Mouse (Mus musculus) cerebellum, adult (tissue): ENCODE results near the gene Spata1.

ENCODE experiments used
- ATAC-seq: cut with Nextera tagmentation; 2 replicates; pipeline ENCODE4 v1.9.2; 2017; ENCODE audit warnings: mild to moderate bottlenecking, moderate library complexity, mixed read lengths; ENCODE audit not compliant: insufficient number of reproducible peaks, low FRiP score, low TSS enrichment

Spata1 gene

DNA sequence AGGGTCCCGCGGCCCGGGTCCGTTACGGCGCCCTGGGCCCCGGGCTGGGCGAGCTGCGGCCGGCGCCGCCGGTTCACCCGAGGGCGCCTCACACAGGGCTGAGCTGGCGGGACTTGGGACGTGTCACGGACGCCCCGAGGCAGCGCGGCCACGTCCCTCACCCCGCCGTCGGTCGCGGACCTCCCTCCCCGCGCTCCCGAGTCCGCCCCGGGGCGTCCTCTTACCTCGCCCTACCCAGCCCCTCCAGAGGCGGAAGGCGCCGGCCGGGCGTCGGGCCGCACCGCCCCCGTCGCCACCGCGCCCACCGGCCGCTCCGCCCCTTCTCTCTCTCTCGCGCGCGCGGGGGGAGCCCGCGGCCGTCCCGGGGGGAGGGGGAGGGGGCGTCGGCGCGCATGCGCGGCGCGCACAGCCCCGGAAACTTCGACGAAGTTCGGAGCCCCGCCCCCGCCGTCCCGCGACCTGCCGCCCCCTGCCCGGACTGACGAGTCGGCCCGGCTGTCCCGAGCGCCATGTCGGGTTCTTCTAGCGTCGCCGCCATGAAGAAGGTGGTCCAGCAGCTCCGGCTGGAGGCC is at the start of gene Spata1, which contains the start of gene Gng5:
Gene Spata1 (minus strand): TSS at position 323 of the 572 bp plus-strand sequence.
Gene Gng5 (plus strand): TSS at position 377 of the 572 bp plus-strand sequence.
- 0 out of 2 replicates have a peak, but pooled peaks have one; percentile 41 for ATAC-seq

DNA sequence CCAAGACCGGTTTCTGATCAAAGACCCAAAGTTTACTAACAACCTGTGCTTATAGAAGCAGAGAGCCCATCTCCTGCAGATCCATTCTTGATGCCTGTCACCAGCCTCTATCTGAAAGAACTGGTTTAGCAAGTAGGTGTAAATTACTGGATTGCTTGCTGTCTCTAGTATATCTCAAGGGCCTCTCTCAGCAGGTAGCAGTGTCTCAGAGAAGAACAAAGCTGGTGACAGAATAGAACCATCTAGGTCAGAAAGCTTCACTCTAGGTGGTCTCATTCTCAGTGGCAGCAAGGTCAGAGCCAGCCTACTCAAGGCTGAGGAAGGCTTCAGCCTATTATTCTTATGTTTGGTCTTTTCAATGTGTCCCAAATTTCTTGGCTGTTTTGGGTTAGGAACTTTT is 44.1 kb upstream of the Spata1 start:
- no peak for ATAC-seq

- no peak for ATAC-seq
Measured at GRCm38 (mm10) chr3:146540521-146541273, 41.1 kb upstream of the Spata1 start.

- ATAC-seq = no peak
Measured at GRCm38 (mm10) chr3:146534986-146535385, 35.4 kb upstream of the Spata1 start.

DNA sequence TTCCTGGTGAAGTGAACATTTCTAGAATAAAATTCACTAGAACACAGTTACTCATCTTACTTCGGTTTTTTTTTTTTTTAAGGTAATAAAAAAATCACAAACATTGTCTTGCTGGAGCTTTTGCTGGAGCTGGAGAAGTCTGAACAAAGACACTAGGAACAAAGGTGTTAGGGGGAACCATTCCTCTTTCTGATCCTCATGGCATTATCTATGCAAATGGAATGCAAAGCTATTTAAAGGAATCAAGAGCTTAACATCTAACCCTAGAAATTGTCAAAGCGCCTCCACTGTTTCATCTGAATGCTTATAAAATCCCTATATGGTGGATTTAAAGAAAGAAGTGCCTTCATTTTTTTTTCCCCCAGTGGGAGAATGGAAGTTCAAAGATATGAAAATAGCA is 28.8 kb upstream of the Spata1 start:
- no peak for ATAC-seq

DNA sequence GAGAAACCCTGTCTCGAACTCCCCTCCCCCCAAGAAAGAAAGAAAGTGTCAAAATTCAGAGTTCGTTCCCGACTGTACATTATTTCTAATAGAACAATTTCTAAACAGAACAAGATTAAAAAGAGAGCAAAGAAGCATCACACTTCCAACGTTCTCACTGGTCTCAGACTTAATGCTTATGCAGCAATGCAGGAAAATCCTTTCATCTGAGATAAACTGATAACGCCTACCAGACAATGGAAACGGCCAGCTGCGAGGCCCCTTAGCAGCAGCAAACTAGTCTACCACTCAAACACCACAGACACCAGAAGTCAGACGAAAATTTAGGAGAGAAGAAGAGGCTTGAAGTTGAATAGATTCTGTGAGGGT is 22.1 kb upstream of the Spata1 start:
- no peak for ATAC-seq

DNA sequence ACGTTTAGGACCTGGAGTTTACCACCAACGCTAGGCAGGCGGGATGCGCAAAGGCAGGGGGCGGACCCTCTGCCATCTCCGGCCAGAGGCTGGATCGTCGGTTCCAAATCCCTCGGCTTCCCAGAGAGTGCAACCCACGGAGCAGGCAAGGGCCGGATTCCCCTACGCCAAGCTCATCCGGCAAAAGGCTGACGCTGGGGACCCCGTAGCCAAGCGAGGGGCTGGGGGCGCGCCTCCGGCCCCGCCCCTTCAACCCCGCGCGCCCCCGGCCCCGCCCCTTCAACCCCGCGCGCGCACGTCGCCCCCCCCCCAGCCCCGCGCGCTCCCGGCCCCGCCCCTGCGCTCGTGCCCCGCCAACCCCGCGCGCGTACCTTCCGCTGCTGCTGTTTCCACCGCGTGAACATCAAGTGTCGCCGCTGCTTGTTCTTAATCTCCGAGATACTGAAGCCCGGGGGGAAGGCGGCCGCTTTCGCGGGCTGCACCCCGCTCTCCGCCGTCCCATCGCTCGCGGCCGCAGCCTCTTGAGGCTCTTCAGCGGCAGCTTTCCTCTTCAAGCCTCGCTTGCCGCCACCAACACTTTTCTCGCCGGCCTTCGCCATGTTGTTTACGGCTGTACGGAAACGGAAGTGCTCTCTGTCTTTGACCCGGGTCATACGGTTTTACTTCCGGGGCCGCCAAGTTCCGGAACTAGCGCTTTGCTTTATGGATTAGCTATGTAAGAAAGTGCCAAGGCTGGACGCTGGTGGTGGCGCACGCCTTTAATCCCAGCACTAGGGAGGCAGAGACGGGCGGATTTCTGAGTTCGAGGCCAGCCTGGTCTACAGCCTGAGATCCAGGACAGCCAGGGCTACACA is 21.5 kb upstream of the Spata1 start, which contains the start of gene Rpf1:
Gene Rpf1 (minus strand): TSS at position 632 of the 854 bp plus-strand sequence.
- ATAC-seq = peak; percentile 99

- no peak for ATAC-seq
Measured at GRCm38 (mm10) chr3:146520226-146520797, 20.8 kb upstream of the Spata1 start.

DNA sequence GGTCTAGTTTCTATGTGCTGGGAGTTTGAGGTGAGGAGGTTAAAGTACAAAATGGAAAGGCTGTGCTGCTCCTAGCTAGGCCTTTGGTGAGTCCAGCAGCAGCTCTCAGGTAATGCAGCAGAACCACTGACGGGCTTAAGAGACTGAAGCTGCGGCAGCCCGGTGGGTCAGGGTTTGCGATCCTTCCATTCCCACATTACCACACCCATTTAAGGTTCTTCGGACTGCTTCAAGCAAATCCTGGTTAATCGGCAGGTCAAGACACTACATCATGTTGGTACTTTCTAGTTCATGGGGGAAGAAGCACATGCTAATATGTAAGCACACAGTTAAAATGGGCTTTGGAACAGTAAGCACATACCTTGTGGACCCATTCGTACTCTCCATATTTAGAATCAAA is 7.2 kb upstream of the Spata1 start:
- no peak for ATAC-seq

- no peak for ATAC-seq
Measured at GRCm38 (mm10) chr3:146501601-146502123, 2.1 kb upstream of the Spata1 start.

DNA sequence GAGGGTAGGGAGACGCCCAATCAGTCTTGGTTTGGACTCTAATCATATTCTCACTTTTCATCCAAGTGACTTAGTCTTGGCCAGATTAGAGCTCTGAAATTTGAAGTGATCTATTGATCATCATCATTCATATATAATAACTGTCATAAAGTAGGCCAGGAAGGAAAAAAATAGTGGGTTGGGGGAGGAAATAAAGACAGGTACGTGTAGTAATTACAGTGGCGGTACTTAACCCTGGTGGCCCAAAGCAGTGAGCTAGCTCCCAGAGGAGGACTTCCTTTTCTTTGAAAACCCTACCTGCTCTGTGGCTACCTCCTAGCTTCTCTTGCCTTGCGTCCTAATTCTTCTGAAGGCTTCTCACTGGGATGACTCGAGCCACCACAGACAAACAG is 1.3 kb upstream of the Spata1 start:
- no peak for ATAC-seq

DNA sequence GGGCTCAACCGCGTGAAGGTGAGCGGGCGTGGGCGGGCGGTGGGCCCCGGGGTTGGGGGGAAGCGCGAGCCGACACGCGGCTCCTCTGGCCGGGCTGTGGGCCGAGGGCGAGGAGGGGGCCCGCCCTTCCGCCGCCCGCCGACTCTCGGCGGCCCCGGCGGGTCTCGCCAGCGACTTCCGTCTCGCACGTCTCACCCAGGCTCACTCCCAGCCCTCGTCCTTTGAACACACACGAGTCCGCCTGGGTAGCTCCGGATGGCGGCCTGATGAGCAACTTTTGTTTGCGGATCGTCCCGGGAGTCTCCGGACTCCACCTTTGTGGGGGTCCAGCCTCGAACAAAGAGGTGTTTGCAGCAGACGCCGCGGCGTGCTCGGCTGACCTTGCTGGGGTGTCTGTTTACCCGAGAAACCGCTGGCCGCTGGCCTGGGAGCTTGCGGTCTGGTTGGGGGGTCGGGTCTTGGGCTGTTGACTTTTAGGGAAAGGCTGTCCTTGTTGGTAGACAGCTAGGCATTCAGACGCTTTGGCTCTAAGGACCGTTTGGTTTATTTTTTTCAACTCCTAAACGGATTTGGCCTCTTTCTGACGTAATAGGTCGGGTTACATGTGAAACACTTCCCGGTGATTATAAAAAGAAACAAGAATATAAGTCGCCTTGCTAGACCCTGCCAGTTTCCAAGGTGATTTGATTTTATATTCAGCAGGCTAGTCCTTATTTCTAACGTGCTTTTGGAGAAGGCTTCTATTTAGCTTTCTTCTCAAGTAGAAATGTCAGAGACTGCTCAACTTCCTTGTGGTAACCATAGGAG is 653 bp upstream of the Spata1 start:
- peak; percentile 37; the same call in 1 of the 2 replicates for ATAC-seq

- no peak for ATAC-seq
Measured at GRCm38 (mm10) chr3:146498989-146499388, 564 bp downstream of the Spata1 start.

DNA sequence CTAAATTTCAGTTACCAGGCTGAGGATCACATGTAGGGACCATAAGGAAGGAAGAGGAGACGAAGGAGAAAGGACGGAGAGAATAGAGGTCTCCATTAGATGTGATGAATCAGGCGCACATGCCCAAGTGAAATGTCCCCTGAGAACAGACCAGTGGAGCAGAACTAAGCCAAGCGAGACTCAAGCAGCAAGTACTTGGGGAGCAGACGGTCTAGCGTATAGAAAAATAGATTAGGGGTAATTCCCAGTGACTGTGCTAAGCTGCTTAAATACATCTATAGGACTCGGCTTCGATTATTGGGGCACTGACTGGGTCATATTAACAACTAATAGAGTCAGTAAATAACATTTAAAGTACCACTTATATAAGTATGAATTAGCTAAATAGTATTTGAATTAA is 4.6 kb downstream of the Spata1 start:
- no peak for ATAC-seq

DNA sequence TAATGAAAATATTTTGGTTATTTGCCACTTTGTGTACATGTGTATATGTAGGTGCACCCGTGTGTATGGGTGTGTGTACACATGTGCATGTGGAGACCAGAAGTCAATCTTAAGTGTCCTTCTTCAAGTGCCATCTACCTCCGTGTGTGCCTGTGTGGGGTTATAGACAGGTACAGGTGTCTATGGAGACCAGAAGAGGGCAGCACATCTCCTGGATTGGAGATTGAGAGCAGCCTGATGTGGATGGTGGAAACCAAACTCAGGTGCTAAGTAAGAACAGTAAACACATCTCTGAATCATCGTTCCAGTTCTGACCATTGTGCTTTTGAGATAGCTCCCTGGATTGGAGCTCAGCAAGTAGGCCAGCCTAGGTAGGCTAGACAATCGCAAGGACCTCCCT is 13.1 kb downstream of the Spata1 start:
- no peak for ATAC-seq

DNA sequence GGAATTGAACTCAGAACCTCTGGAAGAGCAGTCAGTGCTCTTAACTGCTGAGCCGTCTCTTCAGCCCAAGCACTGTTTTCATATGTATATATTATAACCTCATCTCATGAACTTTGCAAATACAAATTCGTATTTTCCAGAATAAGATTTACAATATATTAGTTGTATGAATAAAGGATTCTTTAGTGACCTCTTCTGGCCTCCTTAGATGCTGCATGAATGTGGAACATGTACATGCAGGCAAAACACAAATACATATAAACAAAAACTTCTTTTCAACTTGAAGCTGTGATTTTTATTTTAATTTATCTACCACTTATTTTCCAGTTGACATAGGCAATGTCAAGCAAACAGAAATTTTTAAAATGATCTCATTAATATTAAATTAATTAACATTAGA is 17.5 kb downstream of the Spata1 start:
- ATAC-seq = no peak

- no peak for ATAC-seq
Measured at GRCm38 (mm10) chr3:146474428-146474827, 25.1 kb downstream of the Spata1 start.

- ATAC-seq = no peak
Measured at GRCm38 (mm10) chr3:146473741-146474140, 25.8 kb downstream of the Spata1 start.

DNA sequence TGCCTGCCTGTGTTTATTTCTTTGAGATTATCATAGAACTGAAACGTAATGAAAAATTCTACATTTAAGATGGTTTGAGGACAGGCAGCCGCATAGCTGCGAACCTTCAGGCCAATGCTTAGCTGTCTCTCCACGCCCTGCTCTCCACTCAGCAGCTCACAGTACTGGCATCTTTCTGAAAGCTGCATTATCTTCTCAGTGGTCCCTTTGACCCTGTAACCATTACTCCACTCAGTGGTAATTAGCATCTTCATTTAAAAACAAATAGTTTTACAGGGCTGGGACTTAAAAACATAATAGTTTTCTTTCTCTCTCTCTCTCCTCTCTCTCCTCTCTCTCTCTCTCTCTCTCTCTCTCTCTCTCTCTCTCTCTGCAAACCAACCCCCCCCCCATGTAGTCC is 26.9 kb downstream of the Spata1 start:
- no peak for ATAC-seq

GRCm38 (mm10) chr3:146469226-146469625 is 30.3 kb downstream of the Spata1 start:
- ATAC-seq = no peak
